Mouse (Mus musculus): ENCODE data around the gene Rapgefl1. TPM values are rescaled to one million over a fixed set of nuclear protein-coding genes. Genes with fewer than 3 reads are reported as not detected.

Rapgefl1 gene
- polyA plus RNA-seq (2014; fragmentation: Nextera tagmentation; extraction: Ambion mirVana) = 12.0 and 12.9 TPM in 2 replicates

- no peaks in the 10 kb centered on the region; the same call in 1 of the 2 replicates for H3K27me3 ChIP-seq (ENCODE audit: control insufficient read depth, insufficient read depth, low read length)
- peak within 1 kb of the TSS; percentile 82 for H3K4me3 ChIP-seq (replicated peaks; ENCODE audit: low read length)
- WGBS = under 1% methylated on average over 34 of the region's 48 CpGs
- peak within 1 kb of the TSS; percentile 65 for H3K27ac ChIP-seq
- H3K4me1 ChIP-seq (replicated peaks; ENCODE audit: control insufficient read depth, insufficient read depth, low read length) = peaks cover 23% of the 10 kb centered on the region
- ATAC-seq (ENCODE audit: low FRiP score) (peak; percentile 89), DNase-seq (ENCODE audit: low spot score) (peak; percentile 75)
- peak within 1 kb of the TSS; percentile 97 for H3K4me2 ChIP-seq (replicated peaks)
- peaks cover 33% of the 10 kb centered on the region for H3K36me3 ChIP-seq (replicated peaks; ENCODE audit: control insufficient read depth, insufficient read depth)
- no peaks in the 10 kb centered on the region for H3K9me3 ChIP-seq (ENCODE audit: control insufficient read depth, low read length)
- peak within 1 kb of the TSS; percentile 76 for H3K9ac ChIP-seq
Observed at GRCm38 (mm10) chr11:98836651-98837141, at the start of gene Rapgefl1. Gene Rapgefl1 (plus strand): TSS chr11:98836785.

- Histone ChIP-seq H3K36me3 (replicated peaks; ENCODE audit: control insufficient read depth, insufficient read depth) (no peaks in the 10 kb centered on the region), H3K4me2 (replicated peaks) (0 out of 2 replicates have a peak overlapping the region, but pooled peaks have one; percentile 13), H3K9ac (no peak overlapping the region), H3K4me3 (replicated peaks; ENCODE audit: low read length) (no peak overlapping the region), H3K9me3 (ENCODE audit: control insufficient read depth, low read length) (no peaks in the 10 kb centered on the region), H3K27ac (no peak overlapping the region), H3K27me3 (ENCODE audit: control insufficient read depth, insufficient read depth, low read length) (no peaks in the 10 kb centered on the region), H3K4me1 (replicated peaks; ENCODE audit: control insufficient read depth, insufficient read depth, low read length) (peaks cover 44% of the 10 kb centered on the region)
- WGBS = 41% methylated on average over 7 of the region's 7 CpGs
- DNase-seq (ENCODE audit: low spot score) (no peak), ATAC-seq (ENCODE audit: low FRiP score) (no peak)
Observed at GRCm38 (mm10) chr11:98787229-98787628, 49.4 kb upstream of the Rapgefl1 start.

- Histone ChIP-seq H3K36me3 (replicated peaks; ENCODE audit: control insufficient read depth, insufficient read depth) (no peaks in the 10 kb centered on the region), H3K4me2 (replicated peaks) (no peak overlapping the region), H3K9me3 (ENCODE audit: control insufficient read depth, low read length) (no peaks in the 10 kb centered on the region), H3K27ac (no peak overlapping the region), H3K27me3 (ENCODE audit: control insufficient read depth, insufficient read depth, low read length) (no peaks in the 10 kb centered on the region), H3K9ac (no peak overlapping the region), H3K4me3 (replicated peaks; ENCODE audit: low read length) (no peak overlapping the region), H3K4me1 (replicated peaks; ENCODE audit: control insufficient read depth, insufficient read depth, low read length) (peaks cover 39% of the 10 kb centered on the region)
- 97% methylated on average over 1 of the region's 1 CpGs for WGBS
- DNase-seq (ENCODE audit: low spot score) = no peak
- ATAC-seq (ENCODE audit: low FRiP score) = no peak
Observed at GRCm38 (mm10) chr11:98787691-98788090, 48.9 kb upstream of the Rapgefl1 start.

GRCm38 (mm10) chr11:98788139-98788538, 48.4 kb upstream of the Rapgefl1 start:
- Histone ChIP-seq H3K4me3 (replicated peaks; ENCODE audit: low read length) (no peak overlapping the region), H3K9me3 (ENCODE audit: control insufficient read depth, low read length) (no peaks in the 10 kb centered on the region), H3K4me2 (replicated peaks) (peak overlapping the region; percentile 64; the same call in 1 of the 2 replicates), H3K27me3 (ENCODE audit: control insufficient read depth, insufficient read depth, low read length) (no peaks in the 10 kb centered on the region), H3K36me3 (replicated peaks; ENCODE audit: control insufficient read depth, insufficient read depth) (no peaks in the 10 kb centered on the region), H3K27ac (no peak overlapping the region), H3K4me1 (replicated peaks; ENCODE audit: control insufficient read depth, insufficient read depth, low read length) (peaks cover 37% of the 10 kb centered on the region), H3K9ac (no peak overlapping the region)
- 94% methylated on average over 5 of the region's 5 CpGs for WGBS
- no peak for DNase-seq (ENCODE audit: low spot score)
- ATAC-seq (ENCODE audit: low FRiP score) = no peak

- Histone ChIP-seq H3K36me3 (replicated peaks; ENCODE audit: control insufficient read depth, insufficient read depth) (no peaks in the 10 kb centered on the region), H3K4me1 (replicated peaks; ENCODE audit: control insufficient read depth, insufficient read depth, low read length) (peaks cover 37% of the 10 kb centered on the region)
Observed at GRCm38 (mm10) chr11:98788550-98789218, 47.9 kb upstream of the Rapgefl1 start.

GRCm38 (mm10) chr11:98789219-98789807, 47.3 kb upstream of the Rapgefl1 start:
- Histone ChIP-seq H3K9me3 (ENCODE audit: control insufficient read depth, low read length) (no peaks in the 10 kb centered on the region), H3K36me3 (replicated peaks; ENCODE audit: control insufficient read depth, insufficient read depth) (no peaks in the 10 kb centered on the region), H3K4me1 (replicated peaks; ENCODE audit: control insufficient read depth, insufficient read depth, low read length) (peaks cover 41% of the 10 kb centered on the region), H3K4me3 (replicated peaks; ENCODE audit: low read length) (peak overlapping the region; percentile 30), H3K27ac (no peak overlapping the region), H3K4me2 (replicated peaks) (peak overlapping the region; percentile 64), H3K9ac (peak overlapping the region; percentile 43), H3K27me3 (ENCODE audit: control insufficient read depth, insufficient read depth, low read length) (no peaks in the 10 kb centered on the region)
- WGBS = 1% methylated on average over 25 of the region's 25 CpGs
- DNase-seq (ENCODE audit: low spot score) (no peak), ATAC-seq (ENCODE audit: low FRiP score) (peak; percentile 32; the same call in 1 of the 2 replicates)

More at GRCm38 (mm10) chr11:98788550-98789218, 47.9 kb upstream of the Rapgefl1 start:
- peak; percentile 85; the same call in 1 of the 2 replicates for ATAC-seq (ENCODE audit: low FRiP score)
- Histone ChIP-seq H3K4me2 (replicated peaks) (peak overlapping the region; percentile 64), H3K27ac (peak overlapping the region; percentile 57; the same call in 1 of the 2 replicates), H3K9me3 (ENCODE audit: control insufficient read depth, low read length) (no peaks in the 10 kb centered on the region), H3K27me3 (ENCODE audit: control insufficient read depth, insufficient read depth, low read length) (no peaks in the 10 kb centered on the region), H3K9ac (peak overlapping the region; percentile 43; the same call in 1 of the 2 replicates), H3K4me3 (replicated peaks; ENCODE audit: low read length) (peak overlapping the region; percentile 30)
- DNase-seq (ENCODE audit: low spot score) = peak; percentile 86
- WGBS = 18% methylated on average over 18 of the region's 18 CpGs

- Histone ChIP-seq H3K27ac (no peak overlapping the region), H3K9ac (peak overlapping the region; percentile 43; the same call in 1 of the 2 replicates), H3K4me3 (replicated peaks; ENCODE audit: low read length) (peak overlapping the region; percentile 30), H3K27me3 (ENCODE audit: control insufficient read depth, insufficient read depth, low read length) (no peaks in the 10 kb centered on the region), H3K9me3 (ENCODE audit: control insufficient read depth, low read length) (no peaks in the 10 kb centered on the region), H3K4me1 (replicated peaks; ENCODE audit: control insufficient read depth, insufficient read depth, low read length) (peaks cover 41% of the 10 kb centered on the region), H3K36me3 (replicated peaks; ENCODE audit: control insufficient read depth, insufficient read depth) (no peaks in the 10 kb centered on the region), H3K4me2 (replicated peaks) (peak overlapping the region; percentile 64)
- WGBS = 37% methylated on average over 5 of the region's 5 CpGs
- no peak for ATAC-seq (ENCODE audit: low FRiP score)
- DNase-seq (ENCODE audit: low spot score) = no peak
Observed at GRCm38 (mm10) chr11:98789824-98790223, 46.8 kb upstream of the Rapgefl1 start.

GRCm38 (mm10) chr11:98790631-98791205, 45.9 kb upstream of the Rapgefl1 start:
- DNase-seq (ENCODE audit: low spot score) = no peak
- no peaks in the 10 kb centered on the region for H3K27me3 ChIP-seq (ENCODE audit: control insufficient read depth, insufficient read depth, low read length)
- H3K9ac ChIP-seq = no peak overlapping the region
- peaks cover 36% of the 10 kb centered on the region for H3K4me1 ChIP-seq (replicated peaks; ENCODE audit: control insufficient read depth, insufficient read depth, low read length)
- no peak overlapping the region for H3K4me3 ChIP-seq (replicated peaks; ENCODE audit: low read length)
- no peak for ATAC-seq (ENCODE audit: low FRiP score)
- H3K4me2 ChIP-seq (replicated peaks) = no peak overlapping the region
- WGBS = 87% methylated on average over 5 of the region's 5 CpGs
- no peaks in the 10 kb centered on the region for H3K9me3 ChIP-seq (ENCODE audit: control insufficient read depth, low read length)
- no peaks in the 10 kb centered on the region for H3K36me3 ChIP-seq (replicated peaks; ENCODE audit: control insufficient read depth, insufficient read depth)
- no peak overlapping the region for H3K27ac ChIP-seq

- Histone ChIP-seq H3K4me1 (replicated peaks; ENCODE audit: control insufficient read depth, insufficient read depth, low read length) (peaks cover 29% of the 10 kb centered on the region), H3K4me3 (replicated peaks; ENCODE audit: low read length) (no peak overlapping the region), H3K9me3 (ENCODE audit: control insufficient read depth, low read length) (no peaks in the 10 kb centered on the region), H3K9ac (no peak overlapping the region), H3K36me3 (replicated peaks; ENCODE audit: control insufficient read depth, insufficient read depth) (no peaks in the 10 kb centered on the region), H3K27me3 (ENCODE audit: control insufficient read depth, insufficient read depth, low read length) (no peaks in the 10 kb centered on the region), H3K27ac (no peak overlapping the region), H3K4me2 (replicated peaks) (no peak overlapping the region)
- DNase-seq (ENCODE audit: low spot score) (no peak), ATAC-seq (ENCODE audit: low FRiP score) (no peak)
- WGBS = 100% methylated on average over 1 of the region's 1 CpGs
Observed at GRCm38 (mm10) chr11:98791448-98791847, 45.1 kb upstream of the Rapgefl1 start.

Measured in hindbrain, embryonic 14.5 days (tissue).